Mouse (Mus musculus) heart, adult 9 months (tissue): ENCODE data around the gene Bpifb1.
"Not testable (repeated sequence)": the region's sequence is repeated elsewhere in the genome, so short reads cannot be mapped to it uniquely, and the experiment has no call there.

Source experiments
- DNase-seq, 2 experiments: peaks; one replicate each; pipeline ENCODE4 v3.0.0; 2022; ENCODE audit warnings: low spot score in 2 of 2

Gene Bpifb1

GRCm38 (mm10) chr2:154190546-154191258 lies at the start of gene Bpifb1:
TSS of gene Bpifb1 (plus strand) at chr2:154190818.
- DNase-seq: no peak

- no peak for DNase-seq
Measured at GRCm38 (mm10) chr2:154142580-154142979, 48.0 kb upstream of the Bpifb1 start, which contains the start of gene Bpifa1. TSS of gene Bpifa1 (plus strand) at chr2:154142880.

GRCm38 (mm10) chr2:154143735-154144134 lies 46.9 kb upstream of the Bpifb1 start:
- DNase-seq: no peak

GRCm38 (mm10) chr2:154147496-154147895 lies 43.1 kb upstream of the Bpifb1 start:
- DNase-seq: no peak

GRCm38 (mm10) chr2:154158433-154158832 lies 32.2 kb upstream of the Bpifb1 start:
- no peak for DNase-seq

- no peak for DNase-seq
Measured at GRCm38 (mm10) chr2:154162307-154162706, 28.3 kb upstream of the Bpifb1 start, which contains the start of gene Bpifa5. TSS of gene Bpifa5 (plus strand) at chr2:154162607.

- no peak for DNase-seq
Measured at GRCm38 (mm10) chr2:154163306-154163705, 27.3 kb upstream of the Bpifb1 start.

GRCm38 (mm10) chr2:154169172-154169571 lies 21.4 kb upstream of the Bpifb1 start:
- DNase-seq: no peak

- no peak for DNase-seq
Measured at GRCm38 (mm10) chr2:154171621-154172020, 19.0 kb upstream of the Bpifb1 start.

- DNase-seq: peak in 1 of 2 experiments; percentile 12
Measured at GRCm38 (mm10) chr2:154173313-154173712, 17.3 kb upstream of the Bpifb1 start.

- DNase-seq: not testable (repeated sequence)
Measured at GRCm38 (mm10) chr2:154181900-154182299, 8.7 kb upstream of the Bpifb1 start.

- DNase-seq: not testable (repeated sequence)
Measured at GRCm38 (mm10) chr2:154183061-154183460, 7.6 kb upstream of the Bpifb1 start.

GRCm38 (mm10) chr2:154185319-154185718 lies 5.3 kb upstream of the Bpifb1 start:
- no peak for DNase-seq

- DNase-seq: no peak
Measured at GRCm38 (mm10) chr2:154185748-154186147, 4.9 kb upstream of the Bpifb1 start.

- no peak for DNase-seq
Measured at GRCm38 (mm10) chr2:154187468-154187867, 3.1 kb upstream of the Bpifb1 start.

GRCm38 (mm10) chr2:154189877-154190434 lies 662 bp upstream of the Bpifb1 start:
- DNase-seq: no peak

- peak in 1 of 2 experiments; percentile 11 for DNase-seq
Measured at GRCm38 (mm10) chr2:154192141-154192540, 1.5 kb downstream of the Bpifb1 start.

GRCm38 (mm10) chr2:154193071-154193470 lies 2.5 kb downstream of the Bpifb1 start:
- no peak for DNase-seq

GRCm38 (mm10) chr2:154193994-154194504 lies 3.4 kb downstream of the Bpifb1 start:
- no peak for DNase-seq

- no peak for DNase-seq
Measured at GRCm38 (mm10) chr2:154197036-154197435, 6.4 kb downstream of the Bpifb1 start.

- no peak for DNase-seq
Measured at GRCm38 (mm10) chr2:154204630-154205029, 14.0 kb downstream of the Bpifb1 start.

GRCm38 (mm10) chr2:154206908-154207307 lies 16.3 kb downstream of the Bpifb1 start:
- DNase-seq: peak; percentile 65 to 70

- no peak for DNase-seq
Measured at GRCm38 (mm10) chr2:154209112-154209511, 18.5 kb downstream of the Bpifb1 start.
